Mouse (Mus musculus): ENCODE measurements around the gene Kcnj6. TPM values are rescaled to one million over a fixed set of nuclear protein-coding genes. Genes with fewer than 3 reads are reported as not detected.

Kcnj6 gene
- polyA plus RNA-seq, 1 experiment from 2014 or later: not detected

DNA sequence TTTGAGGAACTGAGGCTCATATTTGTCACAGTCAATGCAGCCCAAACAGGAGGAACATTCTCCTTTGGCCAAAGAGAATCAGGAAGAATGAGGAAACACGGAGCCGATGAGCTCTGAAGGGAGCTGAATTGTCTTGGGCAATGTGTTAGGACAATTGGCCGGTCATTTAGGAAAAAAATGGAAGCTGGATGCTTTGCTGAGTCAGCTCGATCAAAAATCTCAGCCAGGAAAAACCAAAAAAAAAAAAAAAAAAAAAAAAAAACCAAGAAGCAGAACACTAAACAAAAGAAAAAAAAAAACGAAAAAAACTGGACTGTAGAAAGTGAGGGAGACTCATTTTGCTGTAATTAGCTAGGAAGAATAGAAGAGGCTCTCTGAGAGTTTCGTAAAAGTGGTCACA, 200.1 kb downstream of the Kcnj6 start:
- no peak overlapping the region for H3K4me3 ChIP-seq (ENCODE audit: low read length)
- H3K9me3 ChIP-seq (ENCODE audit: low read length): no peaks in the 10 kb centered on the region
- H3K27me3 ChIP-seq (ENCODE audit: insufficient read depth, low read length): no peaks in the 10 kb centered on the region
- H3K27ac ChIP-seq (ENCODE audit: low read length): no peak overlapping the region
- 82% methylated on average over 6 of the region's 6 CpGs for WGBS
- H3K4me2 ChIP-seq (replicated peaks; ENCODE audit: low read depth, low read length): no peak overlapping the region
- no peaks in the 10 kb centered on the region for H3K4me1 ChIP-seq (ENCODE audit: insufficient read depth, low read length)
- H3K36me3 ChIP-seq (ENCODE audit: insufficient read depth, low read length): no peaks in the 10 kb centered on the region
- no peak overlapping the region for H3K9ac ChIP-seq (replicated peaks; ENCODE audit: low read length)
- ATAC-seq (ENCODE audit: low FRiP score, low TSS enrichment): no peak

DNA sequence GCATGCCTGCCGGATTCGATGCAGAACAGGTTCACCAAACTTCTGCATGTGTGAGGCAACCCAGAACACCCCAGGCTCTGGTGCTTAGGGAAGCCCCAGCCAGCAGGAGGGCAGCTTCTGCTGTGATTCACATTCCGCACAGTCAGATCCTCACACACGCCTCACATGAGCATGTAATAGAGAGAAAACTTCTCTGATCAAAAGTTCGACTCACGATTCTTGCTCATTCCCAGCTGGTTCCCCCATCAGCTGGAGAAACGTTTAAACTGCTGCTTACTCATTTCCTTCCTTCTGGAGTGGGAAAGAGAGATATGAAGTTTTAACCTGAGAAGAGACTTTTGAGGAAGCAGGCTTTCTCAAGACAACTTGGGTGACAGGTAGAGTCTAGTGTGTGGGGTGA, 204.5 kb downstream of the Kcnj6 start:
- WGBS: 72% methylated on average over 7 of the region's 7 CpGs

DNA sequence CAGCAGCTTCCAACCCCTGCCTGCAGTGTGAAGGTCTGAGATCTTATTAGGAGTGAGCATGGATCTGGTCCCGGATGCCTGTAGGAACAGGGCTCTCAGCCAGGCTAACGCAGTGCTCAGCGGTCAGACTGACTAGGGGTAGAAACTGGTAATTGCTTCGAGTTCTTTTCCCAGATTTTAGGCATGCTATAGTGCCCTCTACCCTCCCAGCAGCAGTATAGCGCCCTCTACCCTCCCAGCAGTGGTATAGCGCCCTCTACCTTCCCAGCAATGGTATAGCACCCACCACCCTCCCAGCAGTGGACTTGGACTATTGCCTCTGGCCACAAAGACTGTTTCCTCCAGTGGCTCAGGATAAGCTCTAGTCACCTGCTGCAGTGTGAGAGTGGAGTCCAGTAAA, 207.5 kb downstream of the Kcnj6 start:
- WGBS: 34% methylated on average over 6 of the region's 6 CpGs
- Histone ChIP-seq H3K27me3 (ENCODE audit: insufficient read depth, low read length) (no peaks in the 10 kb centered on the region), H3K4me2 (replicated peaks; ENCODE audit: low read depth, low read length) (no peak overlapping the region), H3K4me3 (ENCODE audit: low read length) (no peak overlapping the region), H3K27ac (ENCODE audit: low read length) (no peak overlapping the region), H3K4me1 (ENCODE audit: insufficient read depth, low read length) (no peaks in the 10 kb centered on the region), H3K36me3 (ENCODE audit: insufficient read depth, low read length) (no peaks in the 10 kb centered on the region), H3K9me3 (ENCODE audit: low read length) (no peaks in the 10 kb centered on the region), H3K9ac (replicated peaks; ENCODE audit: low read length) (no peak overlapping the region)
- no peak for ATAC-seq (ENCODE audit: low FRiP score, low TSS enrichment)

More for the DNA sequence above, 204.5 kb downstream of the Kcnj6 start:
- no peak for ATAC-seq (ENCODE audit: low FRiP score, low TSS enrichment)
- Histone ChIP-seq H3K27ac (ENCODE audit: low read length) (no peak overlapping the region), H3K9ac (replicated peaks; ENCODE audit: low read length) (no peak overlapping the region), H3K27me3 (ENCODE audit: insufficient read depth, low read length) (no peaks in the 10 kb centered on the region), H3K36me3 (ENCODE audit: insufficient read depth, low read length) (no peaks in the 10 kb centered on the region), H3K9me3 (ENCODE audit: low read length) (no peaks in the 10 kb centered on the region), H3K4me3 (ENCODE audit: low read length) (no peak overlapping the region), H3K4me2 (replicated peaks; ENCODE audit: low read depth, low read length) (no peak overlapping the region), H3K4me1 (ENCODE audit: insufficient read depth, low read length) (no peaks in the 10 kb centered on the region)

DNA sequence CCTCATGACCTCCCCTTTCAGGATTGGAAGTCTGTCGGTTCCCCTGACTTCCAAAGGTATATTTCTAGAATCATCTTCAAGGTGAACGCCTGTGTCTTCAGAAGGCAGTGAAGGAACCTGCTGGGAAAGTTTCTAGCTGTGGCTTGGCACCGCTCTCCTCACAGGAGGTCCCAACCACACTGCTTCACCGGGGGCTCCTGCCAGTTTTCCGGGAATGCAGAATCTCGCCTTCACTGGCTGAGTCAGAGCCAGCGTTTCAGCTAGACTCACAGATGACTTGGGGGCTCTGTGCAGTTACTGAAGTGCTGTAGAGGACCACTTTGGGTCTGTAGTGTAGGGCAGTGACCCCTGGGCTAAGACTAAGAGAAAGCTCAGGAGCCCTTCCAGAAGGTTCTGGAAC, 208.8 kb downstream of the Kcnj6 start:
- H3K27me3 ChIP-seq (ENCODE audit: insufficient read depth, low read length): no peaks in the 10 kb centered on the region
- H3K9me3 ChIP-seq (ENCODE audit: low read length): no peaks in the 10 kb centered on the region
- 86% methylated on average over 7 of the region's 7 CpGs for WGBS
- no peak overlapping the region for H3K27ac ChIP-seq (ENCODE audit: low read length)
- H3K9ac ChIP-seq (replicated peaks; ENCODE audit: low read length): no peak overlapping the region
- no peak overlapping the region for H3K4me2 ChIP-seq (replicated peaks; ENCODE audit: low read depth, low read length)
- no peak for ATAC-seq (ENCODE audit: low FRiP score, low TSS enrichment)
- no peak overlapping the region for H3K4me3 ChIP-seq (ENCODE audit: low read length)
- no peaks in the 10 kb centered on the region for H3K36me3 ChIP-seq (ENCODE audit: insufficient read depth, low read length)
- no peaks in the 10 kb centered on the region for H3K4me1 ChIP-seq (ENCODE audit: insufficient read depth, low read length)

DNA sequence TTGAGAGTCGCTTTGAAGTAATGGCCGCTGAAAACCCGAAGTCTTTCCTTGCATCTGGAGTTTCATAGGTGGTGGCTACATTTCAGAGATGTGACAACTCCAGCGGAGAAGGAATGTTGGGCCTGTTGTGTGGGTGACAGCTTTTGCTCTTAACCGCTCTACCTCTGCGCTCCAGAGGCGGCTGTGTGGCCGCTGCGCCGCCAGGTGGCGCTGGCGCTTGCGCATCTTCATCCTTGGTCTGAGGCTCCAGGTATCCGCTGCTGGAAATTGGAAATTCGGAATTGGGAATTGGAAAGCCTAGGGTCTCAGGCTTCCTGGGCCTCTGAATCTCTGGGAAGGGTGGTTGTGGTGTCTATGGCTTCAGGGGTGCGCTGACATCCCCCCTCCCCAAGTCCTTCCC, 209.3 kb downstream of the Kcnj6 start:
- ATAC-seq (ENCODE audit: low FRiP score, low TSS enrichment): no peak
- 7% methylated on average over 16 of the region's 16 CpGs for WGBS
- Histone ChIP-seq H3K4me2 (replicated peaks; ENCODE audit: low read depth, low read length) (no peak overlapping the region), H3K9me3 (ENCODE audit: low read length) (no peaks in the 10 kb centered on the region), H3K36me3 (ENCODE audit: insufficient read depth, low read length) (no peaks in the 10 kb centered on the region), H3K27ac (ENCODE audit: low read length) (no peak overlapping the region), H3K4me1 (ENCODE audit: insufficient read depth, low read length) (no peaks in the 10 kb centered on the region), H3K9ac (replicated peaks; ENCODE audit: low read length) (no peak overlapping the region), H3K4me3 (ENCODE audit: low read length) (no peak overlapping the region), H3K27me3 (ENCODE audit: insufficient read depth, low read length) (no peaks in the 10 kb centered on the region)

DNA sequence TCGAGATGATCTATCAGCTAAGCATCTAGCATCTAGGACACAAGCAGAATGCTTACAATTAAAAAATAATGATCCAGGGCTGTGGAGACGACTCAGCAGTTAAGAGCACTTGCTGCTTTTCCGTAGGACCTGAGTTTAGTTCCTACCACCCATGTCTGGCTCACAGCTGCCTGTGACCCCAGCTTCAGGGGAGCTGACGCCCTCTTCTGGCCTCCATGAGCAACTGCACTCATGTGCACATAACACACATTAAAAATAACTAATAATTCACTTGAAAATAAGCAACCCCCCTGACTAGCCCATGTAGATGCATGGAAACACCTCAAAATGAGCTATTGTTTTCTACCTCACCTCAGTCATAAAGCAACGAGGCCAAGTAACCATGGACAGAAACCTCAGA, 211.6 kb downstream of the Kcnj6 start:
- H3K9ac ChIP-seq (replicated peaks; ENCODE audit: low read length): no peak overlapping the region
- no peak overlapping the region for H3K4me2 ChIP-seq (replicated peaks; ENCODE audit: low read depth, low read length)
- no peak overlapping the region for H3K27ac ChIP-seq (ENCODE audit: low read length)
- H3K4me1 ChIP-seq (ENCODE audit: insufficient read depth, low read length): no peaks in the 10 kb centered on the region
- 77% methylated on average over 5 of the region's 5 CpGs for WGBS
- no peaks in the 10 kb centered on the region for H3K27me3 ChIP-seq (ENCODE audit: insufficient read depth, low read length)
- no peaks in the 10 kb centered on the region for H3K36me3 ChIP-seq (ENCODE audit: insufficient read depth, low read length)
- ATAC-seq (ENCODE audit: low FRiP score, low TSS enrichment): no peak
- no peaks in the 10 kb centered on the region for H3K9me3 ChIP-seq (ENCODE audit: low read length)
- H3K4me3 ChIP-seq (ENCODE audit: low read length): no peak overlapping the region

DNA sequence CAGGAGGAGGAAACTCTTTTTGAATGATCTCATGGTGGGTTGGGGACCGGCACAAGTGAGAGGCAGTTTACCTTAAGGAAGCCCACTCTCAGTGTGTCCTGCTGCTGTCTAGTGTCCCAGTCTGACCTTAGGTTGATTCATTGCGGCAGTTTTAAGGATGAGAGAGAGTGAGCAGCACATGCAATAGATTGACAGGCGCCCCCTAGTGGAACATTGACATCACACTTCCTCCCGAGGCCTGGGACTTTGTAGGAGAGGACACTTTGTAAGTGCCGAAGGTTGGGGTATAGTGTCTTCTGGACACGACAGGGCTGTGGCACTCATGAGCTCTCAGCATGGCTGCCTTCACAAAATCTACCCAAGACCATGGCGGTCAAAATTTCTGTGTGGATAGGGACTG, 213.8 kb downstream of the Kcnj6 start:
- Histone ChIP-seq H3K4me2 (replicated peaks; ENCODE audit: low read depth, low read length) (no peak overlapping the region), H3K9me3 (ENCODE audit: low read length) (0 out of 2 replicates have a peak, but pooled peaks cover 4% of the 10 kb centered on the region), H3K9ac (replicated peaks; ENCODE audit: low read length) (no peak overlapping the region), H3K36me3 (ENCODE audit: insufficient read depth, low read length) (no peaks in the 10 kb centered on the region), H3K4me1 (ENCODE audit: insufficient read depth, low read length) (no peaks in the 10 kb centered on the region), H3K27me3 (ENCODE audit: insufficient read depth, low read length) (no peaks in the 10 kb centered on the region), H3K27ac (ENCODE audit: low read length) (no peak overlapping the region), H3K4me3 (ENCODE audit: low read length) (no peak overlapping the region)
- 82% methylated on average over 7 of the region's 7 CpGs for WGBS
- no peak for ATAC-seq (ENCODE audit: low FRiP score, low TSS enrichment)

DNA sequence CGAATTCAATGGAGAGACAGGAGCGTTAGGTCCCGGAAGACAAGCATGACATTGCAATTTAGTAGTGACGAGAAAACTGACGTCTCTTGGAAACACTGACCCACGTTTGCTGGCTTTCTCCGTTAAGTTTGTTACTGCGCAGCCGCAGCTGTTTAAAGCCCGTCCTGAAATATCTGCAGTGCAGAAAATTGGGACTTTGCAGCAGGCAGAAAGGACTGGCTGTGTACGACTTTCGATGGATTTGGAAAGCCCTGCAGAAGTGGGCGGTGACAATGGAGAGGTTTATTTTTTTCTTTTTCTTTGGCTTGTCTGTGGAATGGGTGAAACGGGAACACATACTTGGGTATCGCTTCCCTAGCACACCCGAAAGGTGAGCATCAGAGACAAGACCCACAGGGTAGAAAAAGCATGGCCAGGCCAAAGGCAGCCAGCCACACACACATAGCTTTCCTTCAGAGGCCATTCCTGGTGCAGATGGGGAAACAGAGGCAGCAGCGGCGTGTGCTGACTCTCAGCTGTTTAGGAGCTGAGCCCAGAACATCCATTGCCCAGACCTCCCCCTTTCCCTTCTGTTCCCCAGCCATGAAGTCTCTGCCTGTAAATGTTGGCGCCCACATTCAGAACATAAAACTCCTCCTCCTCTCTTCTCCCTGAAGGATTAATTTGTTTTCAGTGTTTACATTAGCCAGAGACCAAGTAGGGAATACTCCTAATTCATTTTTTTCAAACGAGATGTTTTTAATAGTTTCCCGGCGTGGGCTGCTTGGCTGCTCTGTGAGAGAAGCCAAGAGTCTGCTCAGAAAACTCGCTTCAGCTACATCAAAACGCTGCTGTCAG, 215.2 kb downstream of the Kcnj6 start:
- Histone ChIP-seq H3K9me3 (ENCODE audit: low read length) (0 out of 2 replicates have a peak, but pooled peaks cover 4% of the 10 kb centered on the region), H3K4me3 (ENCODE audit: low read length) (no peak overlapping the region), H3K4me2 (replicated peaks; ENCODE audit: low read depth, low read length) (no peak overlapping the region), H3K4me1 (ENCODE audit: insufficient read depth, low read length) (no peaks in the 10 kb centered on the region), H3K27me3 (ENCODE audit: insufficient read depth, low read length) (no peaks in the 10 kb centered on the region), H3K36me3 (ENCODE audit: insufficient read depth, low read length) (no peaks in the 10 kb centered on the region), H3K27ac (ENCODE audit: low read length) (no peak overlapping the region), H3K9ac (replicated peaks; ENCODE audit: low read length) (no peak overlapping the region)
- WGBS: 69% methylated on average over 24 of the region's 24 CpGs
- ATAC-seq (ENCODE audit: low FRiP score, low TSS enrichment): peak; percentile 63

DNA sequence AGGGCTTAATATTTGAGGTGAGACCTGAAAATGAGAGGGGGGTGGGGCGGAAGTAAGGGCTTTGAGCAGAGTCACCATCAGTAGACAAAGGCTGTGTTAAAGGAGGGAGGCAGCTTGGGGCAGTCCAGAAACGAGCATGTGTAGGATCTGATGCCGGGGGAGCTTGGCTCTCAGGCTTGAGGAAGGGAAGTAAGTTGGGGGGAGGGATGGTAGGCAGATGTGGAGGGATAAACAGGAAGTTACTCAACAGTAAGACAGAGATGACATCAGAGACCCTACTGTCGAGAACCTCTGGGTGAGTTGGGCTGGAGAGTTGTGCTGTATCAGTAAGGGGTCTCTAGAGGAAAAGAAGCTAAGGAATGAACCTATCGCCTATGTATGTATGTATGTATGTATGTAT, 223.6 kb downstream of the Kcnj6 start:
- 69% methylated on average over 5 of the region's 5 CpGs for WGBS
- Histone ChIP-seq H3K27me3 (ENCODE audit: insufficient read depth, low read length) (no peaks in the 10 kb centered on the region), H3K27ac (ENCODE audit: low read length) (no peak overlapping the region), H3K4me2 (replicated peaks; ENCODE audit: low read depth, low read length) (no peak overlapping the region), H3K4me1 (ENCODE audit: insufficient read depth, low read length) (peaks cover 6% of the 10 kb centered on the region; the same call in 1 of the 2 replicates), H3K36me3 (ENCODE audit: insufficient read depth, low read length) (no peaks in the 10 kb centered on the region), H3K9me3 (ENCODE audit: low read length) (0 out of 2 replicates have a peak, but pooled peaks cover 2% of the 10 kb centered on the region), H3K9ac (replicated peaks; ENCODE audit: low read length) (no peak overlapping the region), H3K4me3 (ENCODE audit: low read length) (no peak overlapping the region)
- ATAC-seq (ENCODE audit: low FRiP score, low TSS enrichment): no peak

DNA sequence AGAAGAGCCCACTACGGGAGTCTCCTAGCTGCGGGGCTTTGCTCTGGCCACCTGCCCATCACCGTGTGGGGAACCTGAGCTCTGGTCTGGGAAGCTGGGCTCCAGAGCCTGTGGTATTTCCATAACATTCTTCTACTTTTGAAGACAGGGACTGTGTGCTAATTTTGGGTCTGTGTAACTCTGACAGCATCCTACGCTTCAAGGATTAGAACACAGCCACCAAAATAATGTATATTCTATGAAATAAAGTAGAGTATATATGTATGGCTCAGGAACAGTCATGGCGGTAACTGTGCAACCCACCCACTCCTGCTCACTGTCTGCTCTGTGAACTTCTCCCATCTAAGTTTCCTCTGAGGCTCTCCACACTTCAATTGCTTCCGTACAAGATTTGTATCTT, 229.9 kb downstream of the Kcnj6 start:
- 79% methylated on average over 6 of the region's 6 CpGs for WGBS

More for the DNA sequence above, 229.9 kb downstream of the Kcnj6 start:
- H3K4me2 ChIP-seq (replicated peaks; ENCODE audit: low read depth, low read length): no peak overlapping the region
- no peak overlapping the region for H3K9ac ChIP-seq (replicated peaks; ENCODE audit: low read length)
- no peaks in the 10 kb centered on the region for H3K9me3 ChIP-seq (ENCODE audit: low read length)
- ATAC-seq (ENCODE audit: low FRiP score, low TSS enrichment): no peak
- H3K4me3 ChIP-seq (ENCODE audit: low read length): no peak overlapping the region
- peaks cover 6% of the 10 kb centered on the region; the same call in 1 of the 2 replicates for H3K4me1 ChIP-seq (ENCODE audit: insufficient read depth, low read length)
- no peak overlapping the region for H3K27ac ChIP-seq (ENCODE audit: low read length)
- no peaks in the 10 kb centered on the region for H3K36me3 ChIP-seq (ENCODE audit: insufficient read depth, low read length)
- H3K27me3 ChIP-seq (ENCODE audit: insufficient read depth, low read length): no peaks in the 10 kb centered on the region
